Mouse (Mus musculus): ENCODE data around the gene Smg1. TPM values are rescaled to one million over a fixed set of nuclear protein-coding genes. Genes with fewer than 3 reads are reported as not detected.

Smg1 gene
- total and polyA plus RNA-seq, 2 experiments from 2014 or later, result 16.0 to 44.1 TPM

DNA sequence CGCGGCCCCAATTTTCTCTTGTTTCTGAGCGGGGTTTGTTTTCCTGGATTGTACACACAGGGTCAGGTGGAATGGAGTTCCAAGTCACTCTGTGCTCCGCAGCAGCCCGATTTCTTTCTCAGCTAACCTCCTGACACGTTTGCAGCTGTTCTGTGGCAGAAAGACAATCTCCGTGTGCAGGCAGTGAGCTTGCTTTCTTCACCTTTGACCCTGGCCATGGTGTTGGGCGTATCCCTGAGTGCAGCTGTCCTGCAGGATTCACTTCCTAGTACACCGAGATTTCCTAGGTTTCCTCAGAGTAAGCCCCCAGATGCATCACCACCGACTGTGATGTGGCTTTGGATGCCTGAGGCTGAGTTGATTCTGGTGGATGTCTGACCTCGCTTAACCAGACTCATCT, 108.3 kb downstream of the Smg1 start:
- TF ChIP-seq CTCF (IDR thresholded peaks at IDR 0.05), result no peak
- H3K27ac ChIP-seq (ENCODE audit: low read depth, low read length), result no peak overlapping the region
- no peak overlapping the region for H3K9ac ChIP-seq (replicated peaks; ENCODE audit: low read length, poor library complexity, severe bottlenecking)
- H3K9me3 ChIP-seq (ENCODE audit: low read length), result no peaks in the 10 kb centered on the region
- peaks cover 30% of the 10 kb centered on the region for H3K36me3 ChIP-seq (ENCODE audit: insufficient read depth, low read length)
- DNase-seq (ENCODE audit: low spot score), result no peak
- H3K4me3 ChIP-seq (ENCODE audit: low read depth, low read length), result no peak overlapping the region
- no peaks in the 10 kb centered on the region for H3K27me3 ChIP-seq (ENCODE audit: insufficient read depth, low read length)
- 78% methylated on average over 11 of the region's 11 CpGs for WGBS
- ATAC-seq (ENCODE audit: low FRiP score), result no peak
- H3K4me2 ChIP-seq (ENCODE audit: low read depth, low read length, poor library complexity, severe bottlenecking), result no peak overlapping the region
- H3K4me1 ChIP-seq (ENCODE audit: insufficient read depth, low read length), result peaks cover under 1% of the 10 kb centered on the region; the same call in 1 of the 2 replicates

DNA sequence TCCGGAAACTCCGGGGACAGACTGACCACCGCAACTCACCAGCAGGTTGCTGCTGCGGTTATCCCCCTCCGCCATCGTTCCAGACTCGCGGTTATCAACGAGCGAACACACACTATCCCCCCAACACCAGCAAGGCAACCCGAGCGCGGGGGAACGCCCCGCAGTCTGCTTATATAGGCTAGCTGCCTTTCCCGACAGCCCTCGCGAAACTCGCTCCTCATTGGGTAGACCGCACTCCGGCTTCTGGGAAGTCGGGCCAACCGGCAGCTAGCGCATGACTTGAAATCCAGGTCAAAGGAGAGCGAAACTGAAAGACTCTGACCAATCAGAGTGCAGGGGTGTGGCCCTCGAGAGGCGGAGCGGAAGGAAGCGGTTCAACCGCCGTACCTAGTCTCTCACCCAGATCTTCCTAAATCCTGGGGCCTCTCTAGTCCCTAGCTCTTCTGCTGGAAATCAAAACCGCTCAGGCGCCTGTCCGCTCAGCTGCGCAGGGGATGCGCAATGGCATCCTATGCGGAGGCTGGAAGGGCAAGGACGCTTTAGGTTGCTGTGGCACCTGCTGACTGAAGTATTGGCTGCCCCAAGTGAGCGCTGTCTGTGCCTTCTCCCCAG, 113.9 kb downstream of the Smg1 start, which contains the start of gene Arl6ip1:
Gene Arl6ip1 (minus strand): TSS at position 233 of the 612 bp plus-strand sequence.
- peak within 1 kb of the TSS; percentile 91 for H3K4me3 ChIP-seq (ENCODE audit: low read depth, low read length)
- DNase-seq (ENCODE audit: low spot score) (peak; percentile 99), ATAC-seq (ENCODE audit: low FRiP score) (peak; percentile 98)
- peaks cover under 1% of the 10 kb centered on the region for H3K36me3 ChIP-seq (ENCODE audit: insufficient read depth, low read length)
- H3K27me3 ChIP-seq (ENCODE audit: insufficient read depth, low read length), result no peaks in the 10 kb centered on the region
- H3K9me3 ChIP-seq (ENCODE audit: low read length), result no peaks in the 10 kb centered on the region
- WGBS, result under 1% methylated on average over 39 of the region's 39 CpGs
- TF ChIP-seq CTCF (IDR thresholded peaks at IDR 0.05), result no peak
- H3K4me2 ChIP-seq (ENCODE audit: low read depth, low read length, poor library complexity, severe bottlenecking), result peak within 1 kb of the TSS; percentile 72
- peak within 1 kb of the TSS; percentile 86 for H3K9ac ChIP-seq (replicated peaks; ENCODE audit: low read length, poor library complexity, severe bottlenecking)
- H3K4me1 ChIP-seq (ENCODE audit: insufficient read depth, low read length), result peaks cover 10% of the 10 kb centered on the region; the same call in 1 of the 2 replicates
- H3K27ac ChIP-seq (ENCODE audit: low read depth, low read length), result peak within 1 kb of the TSS; percentile 87

- H3K9ac ChIP-seq (replicated peaks; ENCODE audit: low read length, poor library complexity, severe bottlenecking), result peak overlapping the region; percentile 86
- peak overlapping the region; percentile 58 for H3K4me2 ChIP-seq (ENCODE audit: low read depth, low read length, poor library complexity, severe bottlenecking)
- H3K9me3 ChIP-seq (ENCODE audit: low read length), result no peaks in the 10 kb centered on the region
- no peak for TF ChIP-seq CTCF (IDR thresholded peaks at IDR 0.05)
- DNase-seq (ENCODE audit: low spot score), result peak; percentile 14
- no peaks in the 10 kb centered on the region for H3K27me3 ChIP-seq (ENCODE audit: insufficient read depth, low read length)
- under 1% methylated on average over 21 of the region's 21 CpGs for WGBS
- peak overlapping the region; percentile 91 for H3K4me3 ChIP-seq (ENCODE audit: low read depth, low read length)
- ATAC-seq (ENCODE audit: low FRiP score), result peak; percentile 68
- peaks cover 10% of the 10 kb centered on the region; the same call in 1 of the 2 replicates for H3K4me1 ChIP-seq (ENCODE audit: insufficient read depth, low read length)
- peak overlapping the region; percentile 86 for H3K27ac ChIP-seq (ENCODE audit: low read depth, low read length)
- peaks cover 6% of the 10 kb centered on the region for H3K36me3 ChIP-seq (ENCODE audit: insufficient read depth, low read length)
These were observed 114.5 kb downstream of the Smg1 start for GRCm38 (mm10) chr7:118128925-118129429.

DNA sequence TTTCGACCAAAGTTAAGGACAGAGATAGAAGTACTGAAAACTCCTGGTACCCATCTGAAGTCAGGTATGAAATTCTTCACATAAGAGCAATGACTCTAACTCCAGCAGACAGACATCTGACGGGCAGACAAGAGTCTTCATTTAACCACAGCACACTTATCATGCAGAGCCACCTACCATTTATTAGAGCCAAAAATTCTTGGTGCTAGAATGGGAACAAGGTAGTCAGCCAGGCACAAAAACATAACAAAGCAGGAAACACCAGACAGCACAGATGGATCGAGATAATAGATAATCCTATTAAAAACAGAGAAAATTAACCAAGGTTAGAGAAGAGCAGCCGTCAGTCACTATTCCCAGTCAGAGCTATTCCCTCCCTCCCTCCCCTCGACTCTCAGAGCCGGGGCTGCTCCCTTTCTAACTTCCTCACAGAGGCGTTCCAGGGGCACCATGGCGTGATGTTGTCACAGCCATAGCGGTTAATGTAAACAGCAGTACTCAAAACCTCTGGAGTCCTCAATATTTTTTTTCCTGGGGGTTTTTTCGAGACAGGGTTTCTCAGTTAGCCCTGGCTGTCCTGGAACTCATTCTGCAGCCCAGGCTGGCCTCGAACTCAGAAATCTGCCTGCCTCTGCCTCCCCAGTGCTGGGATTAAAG, 117.1 kb downstream of the Smg1 start:
- H3K9me3 ChIP-seq (ENCODE audit: low read length), result no peaks in the 10 kb centered on the region
- WGBS, result 67% methylated on average over 11 of the region's 11 CpGs
- peaks cover 10% of the 10 kb centered on the region; the same call in 1 of the 2 replicates for H3K4me1 ChIP-seq (ENCODE audit: insufficient read depth, low read length)
- no peak for DNase-seq (ENCODE audit: low spot score)
- H3K9ac ChIP-seq (replicated peaks; ENCODE audit: low read length, poor library complexity, severe bottlenecking), result no peak overlapping the region
- peaks cover 8% of the 10 kb centered on the region for H3K36me3 ChIP-seq (ENCODE audit: insufficient read depth, low read length)
- no peaks in the 10 kb centered on the region for H3K27me3 ChIP-seq (ENCODE audit: insufficient read depth, low read length)
- H3K27ac ChIP-seq (ENCODE audit: low read depth, low read length), result no peak overlapping the region
- no peak overlapping the region for H3K4me2 ChIP-seq (ENCODE audit: low read depth, low read length, poor library complexity, severe bottlenecking)
- no peak for ATAC-seq (ENCODE audit: low FRiP score)
- H3K4me3 ChIP-seq (ENCODE audit: low read depth, low read length), result no peak overlapping the region
- no peak for TF ChIP-seq CTCF (IDR thresholded peaks at IDR 0.05)

DNA sequence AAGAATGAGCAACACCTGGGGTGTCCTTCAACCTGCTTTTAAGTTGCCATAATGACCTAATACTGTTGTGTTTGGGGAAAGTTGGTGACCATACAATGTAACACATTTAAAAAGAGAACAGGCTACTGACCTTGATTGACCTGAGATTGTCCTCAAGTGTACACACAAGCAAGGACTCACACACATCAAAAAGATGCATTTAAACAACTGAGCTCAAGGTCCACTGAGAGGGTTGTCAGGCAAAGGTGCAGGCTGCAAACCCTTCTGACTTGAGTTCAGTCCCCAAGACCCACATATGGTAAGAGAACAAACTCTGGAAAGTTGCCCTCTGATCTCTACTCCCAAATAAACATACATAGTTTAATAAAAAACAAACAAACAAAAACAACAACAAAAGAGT, 117.7 kb downstream of the Smg1 start:
- Histone ChIP-seq H3K36me3 (ENCODE audit: insufficient read depth, low read length) (peaks cover 12% of the 10 kb centered on the region), H3K4me3 (ENCODE audit: low read depth, low read length) (no peak overlapping the region), H3K4me1 (ENCODE audit: insufficient read depth, low read length) (peaks cover 10% of the 10 kb centered on the region; the same call in 1 of the 2 replicates), H3K9me3 (ENCODE audit: low read length) (no peaks in the 10 kb centered on the region), H3K27me3 (ENCODE audit: insufficient read depth, low read length) (no peaks in the 10 kb centered on the region), H3K4me2 (ENCODE audit: low read depth, low read length, poor library complexity, severe bottlenecking) (no peak overlapping the region), H3K27ac (ENCODE audit: low read depth, low read length) (no peak overlapping the region), H3K9ac (replicated peaks; ENCODE audit: low read length, poor library complexity, severe bottlenecking) (no peak overlapping the region)
- ATAC-seq (ENCODE audit: low FRiP score), result no peak
- TF ChIP-seq CTCF (IDR thresholded peaks at IDR 0.05), result no peak
- DNase-seq (ENCODE audit: low spot score), result no peak
